Mouse (Mus musculus): ENCODE results near the gene Dhrs2. TPM values are rescaled to one million over a fixed set of nuclear protein-coding genes. Genes with fewer than 3 reads are reported as not detected.

Gene Dhrs2
- polyA plus RNA-seq, 1 experiment from 2014 or later = not detected

DNA sequence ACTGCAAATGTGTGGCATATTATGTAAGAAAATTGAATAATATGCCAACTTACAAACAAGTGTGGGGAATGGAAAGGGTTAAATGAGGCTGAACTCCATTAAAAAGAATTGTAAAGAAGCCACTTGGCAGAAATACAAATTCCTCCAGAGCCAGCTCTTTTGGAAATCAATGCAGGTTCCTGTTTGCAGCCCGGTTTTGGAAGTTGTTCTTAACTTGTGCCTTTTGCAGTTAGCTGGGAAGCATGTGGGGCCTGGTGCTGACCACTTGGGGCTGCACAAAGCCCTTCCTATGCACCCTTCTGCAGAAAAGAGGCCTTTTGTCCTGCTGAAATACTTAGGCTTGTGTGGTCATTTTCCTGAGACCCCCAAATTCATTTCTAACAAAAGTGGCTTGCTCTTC is 1.4 kb downstream of the Dhrs2 start:
- no peak overlapping the region for H3K9ac ChIP-seq (ENCODE audit: low read length)
- no peak overlapping the region for H3K4me3 ChIP-seq (ENCODE audit: low read depth, low read length)
- ATAC-seq (replicated peaks; ENCODE audit: low FRiP score) = no peak
- no peaks in the 10 kb centered on the region for H3K36me3 ChIP-seq (ENCODE audit: control insufficient read depth, insufficient read depth, low read length)
- no peak for DNase-seq (ENCODE audit: low spot score)
- H3K27ac ChIP-seq (ENCODE audit: low read depth, low read length) = no peak overlapping the region
- no peaks in the 10 kb centered on the region for H3K4me1 ChIP-seq (replicated peaks; ENCODE audit: control insufficient read depth, insufficient read depth, low read length)
- WGBS = 38% methylated on average over 1 of the region's 1 CpGs
- no peaks in the 10 kb centered on the region for H3K9me3 ChIP-seq (ENCODE audit: control insufficient read depth, low read length)
- no peaks in the 10 kb centered on the region for H3K27me3 ChIP-seq (ENCODE audit: control insufficient read depth, insufficient read depth, low read length)
- no peak overlapping the region for H3K4me2 ChIP-seq (ENCODE audit: low read depth, low read length, severe bottlenecking)

- Histone ChIP-seq H3K36me3 (ENCODE audit: control insufficient read depth, insufficient read depth, low read length) (no peaks in the 10 kb centered on the region), H3K9ac (ENCODE audit: low read length) (no peak overlapping the region), H3K27ac (ENCODE audit: low read depth, low read length) (no peak overlapping the region), H3K9me3 (ENCODE audit: control insufficient read depth, low read length) (no peaks in the 10 kb centered on the region), H3K27me3 (ENCODE audit: control insufficient read depth, insufficient read depth, low read length) (no peaks in the 10 kb centered on the region), H3K4me1 (replicated peaks; ENCODE audit: control insufficient read depth, insufficient read depth, low read length) (no peaks in the 10 kb centered on the region), H3K4me3 (ENCODE audit: low read depth, low read length) (no peak overlapping the region), H3K4me2 (ENCODE audit: low read depth, low read length, severe bottlenecking) (no peak overlapping the region)
- no peak for DNase-seq (ENCODE audit: low spot score)
- no peak for ATAC-seq (replicated peaks; ENCODE audit: low FRiP score)
- 91% methylated on average over 11 of the region's 11 CpGs for WGBS
Measured at GRCm38 (mm10) chr14:55234639-55235038, 12.8 kb downstream of the Dhrs2 start.

GRCm38 (mm10) chr14:55236685-55237084 is 14.9 kb downstream of the Dhrs2 start:
- DNase-seq (ENCODE audit: low spot score) = no peak

DNA sequence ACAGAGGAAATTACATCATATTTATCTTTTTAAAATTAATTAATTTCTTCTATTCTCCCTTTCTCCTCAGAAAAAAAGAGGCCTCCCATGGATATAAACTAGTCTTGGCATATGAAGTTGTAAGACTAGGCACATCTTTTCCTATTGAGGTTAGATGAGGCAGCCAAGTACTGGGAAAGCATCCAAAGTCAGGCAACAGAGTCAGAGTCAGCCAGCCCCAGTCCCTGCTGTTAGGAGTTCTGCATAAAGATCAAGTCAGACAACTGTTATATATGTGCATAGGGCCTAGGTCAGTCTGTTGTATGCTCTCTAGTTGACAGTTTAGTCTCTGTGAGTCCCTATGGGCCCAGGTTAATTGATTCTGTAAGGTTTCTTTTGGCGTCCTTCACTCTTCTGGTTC is 20.9 kb downstream of the Dhrs2 start:
- WGBS = 79% methylated on average over 1 of the region's 1 CpGs
- no peak for ATAC-seq (replicated peaks; ENCODE audit: low FRiP score)
- DNase-seq (ENCODE audit: low spot score) = no peak

More at GRCm38 (mm10) chr14:55236685-55237084, 14.9 kb downstream of the Dhrs2 start:
- Histone ChIP-seq H3K36me3 (ENCODE audit: control insufficient read depth, insufficient read depth, low read length) (no peaks in the 10 kb centered on the region), H3K27me3 (ENCODE audit: control insufficient read depth, insufficient read depth, low read length) (no peaks in the 10 kb centered on the region), H3K9ac (ENCODE audit: low read length) (no peak overlapping the region), H3K4me1 (replicated peaks; ENCODE audit: control insufficient read depth, insufficient read depth, low read length) (no peaks in the 10 kb centered on the region), H3K9me3 (ENCODE audit: control insufficient read depth, low read length) (no peaks in the 10 kb centered on the region), H3K27ac (ENCODE audit: low read depth, low read length) (no peak overlapping the region), H3K4me2 (ENCODE audit: low read depth, low read length, severe bottlenecking) (no peak overlapping the region), H3K4me3 (ENCODE audit: low read depth, low read length) (no peak overlapping the region)
- WGBS = 78% methylated on average over 2 of the region's 2 CpGs
- ATAC-seq (replicated peaks; ENCODE audit: low FRiP score) = no peak

DNA sequence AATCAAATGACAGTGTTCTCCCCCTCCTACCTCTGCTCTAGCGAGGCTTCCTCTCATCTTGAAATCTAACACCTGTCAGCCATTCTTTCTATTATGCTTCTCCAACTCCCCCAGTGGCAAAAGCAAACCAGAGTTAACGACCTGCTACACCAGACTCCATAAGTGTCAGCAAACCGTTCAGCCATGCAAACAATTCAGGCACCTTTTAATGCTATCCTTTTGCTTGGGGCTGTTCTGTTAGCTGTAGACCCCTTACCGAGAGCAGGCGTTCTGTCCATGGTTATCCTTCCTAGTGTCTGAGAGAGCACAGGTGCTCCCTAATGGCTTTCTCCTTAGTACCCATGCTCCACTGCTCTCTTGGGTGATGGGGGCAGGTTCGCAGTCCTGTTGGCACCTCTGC is 25.4 kb downstream of the Dhrs2 start:
- DNase-seq (ENCODE audit: low spot score) (no peak), ATAC-seq (replicated peaks; ENCODE audit: low FRiP score) (no peak)
- no peaks in the 10 kb centered on the region for H3K27me3 ChIP-seq (ENCODE audit: control insufficient read depth, insufficient read depth, low read length)
- H3K4me3 ChIP-seq (ENCODE audit: low read depth, low read length) = no peak overlapping the region
- no peak overlapping the region for H3K9ac ChIP-seq (ENCODE audit: low read length)
- no peak overlapping the region for H3K4me2 ChIP-seq (ENCODE audit: low read depth, low read length, severe bottlenecking)
- H3K9me3 ChIP-seq (ENCODE audit: control insufficient read depth, low read length) = no peaks in the 10 kb centered on the region
- WGBS = 41% methylated on average over 6 of the region's 6 CpGs
- H3K36me3 ChIP-seq (ENCODE audit: control insufficient read depth, insufficient read depth, low read length) = no peaks in the 10 kb centered on the region
- no peak overlapping the region for H3K27ac ChIP-seq (ENCODE audit: low read depth, low read length)
- H3K4me1 ChIP-seq (replicated peaks; ENCODE audit: control insufficient read depth, insufficient read depth, low read length) = no peaks in the 10 kb centered on the region

More for the DNA sequence above, 20.9 kb downstream of the Dhrs2 start:
- no peaks in the 10 kb centered on the region for H3K36me3 ChIP-seq (ENCODE audit: control insufficient read depth, insufficient read depth, low read length)
- no peak overlapping the region for H3K9ac ChIP-seq (ENCODE audit: low read length)
- no peak overlapping the region for H3K4me3 ChIP-seq (ENCODE audit: low read depth, low read length)
- H3K9me3 ChIP-seq (ENCODE audit: control insufficient read depth, low read length) = no peaks in the 10 kb centered on the region
- H3K4me1 ChIP-seq (replicated peaks; ENCODE audit: control insufficient read depth, insufficient read depth, low read length) = no peaks in the 10 kb centered on the region
- H3K4me2 ChIP-seq (ENCODE audit: low read depth, low read length, severe bottlenecking) = no peak overlapping the region
- no peaks in the 10 kb centered on the region for H3K27me3 ChIP-seq (ENCODE audit: control insufficient read depth, insufficient read depth, low read length)
- H3K27ac ChIP-seq (ENCODE audit: low read depth, low read length) = no peak overlapping the region

- H3K4me1 ChIP-seq (replicated peaks; ENCODE audit: control insufficient read depth, insufficient read depth, low read length) = no peaks in the 10 kb centered on the region
- H3K36me3 ChIP-seq (ENCODE audit: control insufficient read depth, insufficient read depth, low read length) = no peaks in the 10 kb centered on the region
- H3K9me3 ChIP-seq (ENCODE audit: control insufficient read depth, low read length) = no peaks in the 10 kb centered on the region
- H3K27ac ChIP-seq (ENCODE audit: low read depth, low read length) = no peak overlapping the region
- no peaks in the 10 kb centered on the region for H3K27me3 ChIP-seq (ENCODE audit: control insufficient read depth, insufficient read depth, low read length)
- ATAC-seq (replicated peaks; ENCODE audit: low FRiP score) = no peak
- H3K9ac ChIP-seq (ENCODE audit: low read length) = no peak overlapping the region
- no peak overlapping the region for H3K4me2 ChIP-seq (ENCODE audit: low read depth, low read length, severe bottlenecking)
- WGBS = 84% methylated on average over 6 of the region's 6 CpGs
- no peak overlapping the region for H3K4me3 ChIP-seq (ENCODE audit: low read depth, low read length)
- no peak for DNase-seq (ENCODE audit: low spot score)
Measured at GRCm38 (mm10) chr14:55248284-55248683, 26.5 kb downstream of the Dhrs2 start.

GRCm38 (mm10) chr14:55253580-55253979 is 31.8 kb downstream of the Dhrs2 start:
- no peak overlapping the region for H3K9ac ChIP-seq (ENCODE audit: low read length)
- no peaks in the 10 kb centered on the region for H3K36me3 ChIP-seq (ENCODE audit: control insufficient read depth, insufficient read depth, low read length)
- WGBS = 77% methylated on average over 4 of the region's 4 CpGs
- H3K9me3 ChIP-seq (ENCODE audit: control insufficient read depth, low read length) = no peaks in the 10 kb centered on the region
- DNase-seq (ENCODE audit: low spot score) = no peak
- H3K4me2 ChIP-seq (ENCODE audit: low read depth, low read length, severe bottlenecking) = no peak overlapping the region
- no peak for ATAC-seq (replicated peaks; ENCODE audit: low FRiP score)
- no peaks in the 10 kb centered on the region for H3K27me3 ChIP-seq (ENCODE audit: control insufficient read depth, insufficient read depth, low read length)
- H3K4me3 ChIP-seq (ENCODE audit: low read depth, low read length) = no peak overlapping the region
- no peaks in the 10 kb centered on the region for H3K4me1 ChIP-seq (replicated peaks; ENCODE audit: control insufficient read depth, insufficient read depth, low read length)
- H3K27ac ChIP-seq (ENCODE audit: low read depth, low read length) = no peak overlapping the region

DNA sequence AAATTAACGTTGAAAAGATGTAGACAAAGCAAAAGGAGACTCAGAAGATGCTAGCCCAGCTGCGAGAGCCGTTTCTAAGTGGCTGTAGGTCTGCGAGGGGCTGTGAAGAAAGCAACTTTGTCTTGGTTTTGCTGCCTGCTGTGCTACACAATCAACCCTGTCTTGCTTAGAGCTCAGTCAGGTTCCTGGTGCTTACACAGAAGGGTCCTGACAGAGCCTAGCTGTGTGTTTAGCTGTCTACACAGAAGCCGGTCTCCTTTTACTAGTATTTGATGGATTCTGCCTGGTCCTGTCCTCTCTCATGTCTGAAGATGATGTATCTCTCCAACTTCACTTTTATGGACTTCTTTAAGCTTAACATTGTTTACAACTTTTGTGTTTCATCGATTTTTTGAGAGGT is 33.6 kb downstream of the Dhrs2 start:
- no peak overlapping the region for H3K9ac ChIP-seq (ENCODE audit: low read length)
- H3K4me2 ChIP-seq (ENCODE audit: low read depth, low read length, severe bottlenecking) = no peak overlapping the region
- H3K9me3 ChIP-seq (ENCODE audit: control insufficient read depth, low read length) = no peaks in the 10 kb centered on the region
- H3K36me3 ChIP-seq (ENCODE audit: control insufficient read depth, insufficient read depth, low read length) = no peaks in the 10 kb centered on the region
- no peaks in the 10 kb centered on the region for H3K27me3 ChIP-seq (ENCODE audit: control insufficient read depth, insufficient read depth, low read length)
- no peak overlapping the region for H3K4me3 ChIP-seq (ENCODE audit: low read depth, low read length)
- 52% methylated on average over 6 of the region's 6 CpGs for WGBS
- DNase-seq (ENCODE audit: low spot score) (no peak), ATAC-seq (replicated peaks; ENCODE audit: low FRiP score) (no peak)
- no peak overlapping the region for H3K27ac ChIP-seq (ENCODE audit: low read depth, low read length)
- H3K4me1 ChIP-seq (replicated peaks; ENCODE audit: control insufficient read depth, insufficient read depth, low read length) = no peaks in the 10 kb centered on the region

DNA sequence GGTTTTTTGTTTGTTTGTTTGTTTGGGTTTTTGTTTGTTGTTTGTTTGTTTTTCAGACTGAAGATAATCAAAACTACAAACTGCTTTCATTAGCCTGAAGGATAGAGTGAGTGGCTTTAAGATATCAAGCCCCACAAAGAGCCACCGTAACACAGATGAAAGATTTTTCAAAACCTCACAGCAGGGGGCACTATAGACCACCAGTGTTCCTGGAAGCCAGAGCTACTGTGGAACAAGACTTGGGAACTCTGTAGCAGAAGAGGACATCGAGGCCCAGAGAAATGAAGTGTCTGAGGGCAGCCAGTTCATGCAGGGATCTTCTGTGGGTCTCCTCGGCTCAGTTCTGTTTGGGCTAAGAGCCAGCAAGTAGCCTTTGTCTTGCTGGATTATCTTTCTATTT is 49.4 kb downstream of the Dhrs2 start:
- no peak overlapping the region for H3K9ac ChIP-seq (ENCODE audit: low read length)
- no peak overlapping the region for H3K4me2 ChIP-seq (ENCODE audit: low read depth, low read length, severe bottlenecking)
- no peak overlapping the region for H3K27ac ChIP-seq (ENCODE audit: low read depth, low read length)
- no peaks in the 10 kb centered on the region for H3K4me1 ChIP-seq (replicated peaks; ENCODE audit: control insufficient read depth, insufficient read depth, low read length)
- DNase-seq (ENCODE audit: low spot score) (no peak), ATAC-seq (replicated peaks; ENCODE audit: low FRiP score) (no peak)
- 58% methylated on average over 3 of the region's 3 CpGs for WGBS
- no peaks in the 10 kb centered on the region for H3K27me3 ChIP-seq (ENCODE audit: control insufficient read depth, insufficient read depth, low read length)
- H3K9me3 ChIP-seq (ENCODE audit: control insufficient read depth, low read length) = no peaks in the 10 kb centered on the region
- no peak overlapping the region for H3K4me3 ChIP-seq (ENCODE audit: low read depth, low read length)
- H3K36me3 ChIP-seq (ENCODE audit: control insufficient read depth, insufficient read depth, low read length) = no peaks in the 10 kb centered on the region

Data from forebrain, embryonic 11.5 days (tissue).